Mouse (Mus musculus) spleen, adult 2 months (tissue): Measurements from ENCODE around the gene 2810006K23Rik.

Experiments used
- CTCF ChIP-seq: fragments of 200-500 bp; IDR thresholded peaks from 2 replicates; pipeline ENCODE4 v1.5.1; 2011; ENCODE audit warnings: mild to moderate bottlenecking, inconsistent platforms; ENCODE audit not compliant: insufficient read depth, insufficient read length, insufficient replicate concordance; ENCODE audit errors: extremely low read depth
- POLR2A ChIP-seq: fragments of 200-500 bp; IDR thresholded peaks from 2 replicates; pipeline ENCODE4 v1.6.1; 2011; ENCODE audit warnings: low read depth, low read length, inconsistent platforms

DNA sequence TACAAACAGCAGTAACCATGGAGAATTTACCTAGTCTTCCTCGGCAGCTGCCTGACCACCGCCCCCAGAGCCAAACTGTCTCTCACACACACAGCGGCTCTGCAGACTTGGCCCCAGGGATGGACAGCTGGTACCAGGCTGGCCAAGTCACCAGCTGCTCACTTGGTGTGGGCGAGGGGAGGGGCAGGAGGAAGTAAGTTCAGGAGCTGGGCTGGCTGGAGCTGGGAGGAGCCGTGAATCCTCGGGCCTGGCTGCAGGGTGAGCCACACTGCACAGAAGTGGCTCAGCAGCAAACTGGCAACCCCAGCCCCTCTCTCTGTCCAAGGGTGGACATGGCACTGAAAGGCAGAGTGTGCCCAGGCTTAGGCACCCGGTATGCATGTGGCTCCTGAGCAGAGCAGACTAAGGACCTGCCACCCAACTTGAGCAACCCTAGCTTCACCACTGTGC is 23.2 kb downstream of the 2810006K23Rik start:
- TF ChIP-seq POLR2A = no peak
- no peak for TF ChIP-seq CTCF
